Mouse (Mus musculus) brain, embryonic 14.5 days (tissue): ENCODE results near the gene Zfp385c.

ENCODE experiments used
- CTCF ChIP-seq: fragments of 200-500 bp; IDR thresholded peaks from 2 replicates; pipeline ENCODE4 v1.5.1; 2012; ENCODE audit warnings: inconsistent platforms, mild to moderate bottlenecking, moderate library complexity, borderline replicate concordance; ENCODE audit not compliant: insufficient read depth, insufficient read length; ENCODE audit errors: extremely low read depth
- POLR2A ChIP-seq: fragments of 200-500 bp; IDR thresholded peaks from 2 replicates; pipeline ENCODE4 v1.6.1; 2012; ENCODE audit warnings: mild to moderate bottlenecking, inconsistent platforms, borderline replicate concordance; ENCODE audit not compliant: poor library complexity, insufficient read depth, insufficient read length, severe bottlenecking; ENCODE audit errors: extremely low read depth

DNA sequence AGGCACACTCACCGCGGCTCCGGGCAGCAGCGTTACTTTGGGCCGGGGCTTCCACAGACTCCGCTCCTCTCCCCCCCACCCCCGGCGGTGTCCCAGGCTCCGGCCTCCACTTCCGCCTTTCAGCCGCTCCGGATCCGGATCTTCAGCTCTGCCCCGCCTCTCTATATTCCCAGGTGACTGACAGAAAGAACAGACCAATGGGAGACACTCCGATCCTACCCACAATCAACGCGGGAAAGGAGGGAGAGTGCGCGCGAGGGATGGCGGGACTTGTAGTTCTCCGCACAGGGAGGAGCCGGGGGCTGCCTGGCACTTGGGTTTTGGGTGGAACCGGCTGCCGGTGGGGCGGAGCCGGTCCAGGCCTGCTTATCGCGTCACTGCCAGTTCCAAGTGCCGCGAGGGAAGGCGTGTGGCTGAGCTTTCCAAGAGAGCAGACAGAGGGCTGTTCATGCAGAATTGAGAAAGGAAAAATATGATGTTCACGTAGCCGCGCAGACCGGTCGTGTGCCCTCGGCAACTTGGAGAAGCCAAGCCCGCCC lies 45.9 kb upstream of the Zfp385c start, which contains the start of gene Rab5c:
- TF ChIP-seq CTCF (no peak), POLR2A (peak; percentile 26; the same call in 1 of the 2 replicates)
